Mouse (Mus musculus) urinary bladder, postnatal 25 days (tissue): ENCODE results near the gene Ndufa5.

Experiments used
- DNase-seq: peaks from one replicate; pipeline ENCODE4 v3.0.0; 2022; ENCODE audit warnings: low spot score

Ndufa5 gene

GRCm38 (mm10) chr6:24527155-24528063 is at the start of gene Ndufa5:
Gene Ndufa5, minus strand, starts transcription at chr6:24528013.
- DNase-seq = peak; percentile 76

GRCm38 (mm10) chr6:24573319-24573718 is 45.5 kb upstream of the Ndufa5 start:
- DNase-seq = no peak

- no peak for DNase-seq
Measured at GRCm38 (mm10) chr6:24572431-24572830, 44.6 kb upstream of the Ndufa5 start.

GRCm38 (mm10) chr6:24571126-24571525 is 43.3 kb upstream of the Ndufa5 start:
- no peak for DNase-seq

- DNase-seq = no peak
Measured at GRCm38 (mm10) chr6:24570278-24570677, 42.5 kb upstream of the Ndufa5 start.

GRCm38 (mm10) chr6:24569711-24570110 is 41.9 kb upstream of the Ndufa5 start:
- no peak for DNase-seq

- no peak for DNase-seq
Measured at GRCm38 (mm10) chr6:24568963-24569362, 41.1 kb upstream of the Ndufa5 start.

- DNase-seq = no peak
Measured at GRCm38 (mm10) chr6:24564886-24565285, 37.1 kb upstream of the Ndufa5 start.

- DNase-seq = no peak
Measured at GRCm38 (mm10) chr6:24564081-24564480, 36.3 kb upstream of the Ndufa5 start.

- DNase-seq = no peak
Measured at GRCm38 (mm10) chr6:24555488-24555887, 27.7 kb upstream of the Ndufa5 start.

- no peak for DNase-seq
Measured at GRCm38 (mm10) chr6:24554427-24555086, 26.7 kb upstream of the Ndufa5 start.

GRCm38 (mm10) chr6:24552046-24552445 is 24.2 kb upstream of the Ndufa5 start:
- DNase-seq = no peak

GRCm38 (mm10) chr6:24549801-24550200 is 22.0 kb upstream of the Ndufa5 start:
- DNase-seq = no peak

- DNase-seq = no peak
Measured at GRCm38 (mm10) chr6:24546716-24547420, 19.1 kb upstream of the Ndufa5 start.

GRCm38 (mm10) chr6:24543119-24543591 is 15.3 kb upstream of the Ndufa5 start:
- DNase-seq = no peak

GRCm38 (mm10) chr6:24542393-24542792 is 14.6 kb upstream of the Ndufa5 start:
- no peak for DNase-seq

GRCm38 (mm10) chr6:24540106-24540505 is 12.3 kb upstream of the Ndufa5 start:
- no peak for DNase-seq

- no peak for DNase-seq
Measured at GRCm38 (mm10) chr6:24538435-24538834, 10.6 kb upstream of the Ndufa5 start.

- DNase-seq = no peak
Measured at GRCm38 (mm10) chr6:24532804-24533203, 5.0 kb upstream of the Ndufa5 start.

GRCm38 (mm10) chr6:24530711-24531420 is 3.1 kb upstream of the Ndufa5 start:
- DNase-seq = no peak

- peak; percentile 12 for DNase-seq
Measured at GRCm38 (mm10) chr6:24530166-24530565, 2.4 kb upstream of the Ndufa5 start.

- DNase-seq = no peak
Measured at GRCm38 (mm10) chr6:24528064-24528243, 141 bp upstream of the Ndufa5 start, which contains the start of gene Asb15. Gene Asb15, plus strand, starts transcription at chr6:24528144.
